Mouse (Mus musculus): ENCODE data around the gene Pcdh11x. TPM values are rescaled to one million over a fixed set of nuclear protein-coding genes. Genes with fewer than 3 reads are reported as not detected.

The Pcdh11x gene
- not detected for polyA plus RNA-seq (2014; fragmentation: Illumina TruSeq; extraction: RNeasy Lipid Tissue Mini Kit (QIAGEN cat#74804); ENCODE audit: low read depth, low replicate concordance)

GRCm38 (mm10) chrX:120290011-120290899 lies at the start of gene Pcdh11x:
Gene Pcdh11x (plus strand): TSS chrX:120290259.

GRCm38 (mm10) chrX:120312995-120313394 lies 22.9 kb downstream of the Pcdh11x start, which contains the start of gene H2afb3:
Gene H2afb3 (minus strand): TSS chrX:120313095.

Other genes with a start within 250 kb of the Pcdh11x start
- not detected for gene H2afb3, start 22.8 kb downstream of the Pcdh11x start, polyA plus RNA-seq (2014; fragmentation: Illumina TruSeq; extraction: RNeasy Lipid Tissue Mini Kit (QIAGEN cat#74804); ENCODE audit: low read depth, low replicate concordance)